Mouse (Mus musculus) heart, postnatal 25 days (tissue): ENCODE data around the gene Lipc. TPM values are rescaled to one million over a fixed set of nuclear protein-coding genes. Genes with fewer than 3 reads are reported as not detected.

Experiments
- DNase-seq: peaks from one replicate; pipeline ENCODE4 v3.0.0; 2022; ENCODE audit warnings: low spot score
- intact Hi-C: fragments of 180-260 bp; cut with DNase I; formaldehyde crosslinking; loops from one replicate; pipeline ENCODE4 v1.15.1; 2025
- microRNA-seq: library from miRNA; unstranded; fragments of <30 nt; microRNA quantifications from one replicate; pipeline ENCODE4 v1.2.0, GENCODE M21; 2022
- total RNA-seq, 2 experiments: library from RNA; stranded (reverse); gene quantifications; 2 replicates each; pipeline ENCODE4 v1.2.3; 2021

The Lipc gene
- total RNA-seq, 2 experiments from 2014 or later = 0.31 TPM; not detected in 1

- no peak for DNase-seq
- intact Hi-C loops = no loop called here
Observed at GRCm38 (mm10) chr9:70790621-70791020, 161.4 kb downstream of the Lipc start.

GRCm38 (mm10) chr9:70788705-70789104 is 163.3 kb downstream of the Lipc start:
- intact Hi-C loops = no loop called here
- no peak for DNase-seq

- intact Hi-C loops = no loop called here
- no peak for DNase-seq
Observed at GRCm38 (mm10) chr9:70782191-70782590, 169.8 kb downstream of the Lipc start.

- intact Hi-C loops = no loop called here
- DNase-seq = no peak
Observed at GRCm38 (mm10) chr9:70775517-70775916, 176.5 kb downstream of the Lipc start.

GRCm38 (mm10) chr9:70760974-70761373 is 191.1 kb downstream of the Lipc start:
- intact Hi-C loops = no loop called here
- no peak for DNase-seq

GRCm38 (mm10) chr9:70751504-70752222 is 200.4 kb downstream of the Lipc start:
- intact Hi-C loops = no loop called here

More at GRCm38 (mm10) chr9:70751504-70752222, 200.4 kb downstream of the Lipc start:
- DNase-seq = no peak

Small RNAs within 50 kb of the gene (microRNA-seq; reads per million reads assigned to microRNA genes)
- not detected for gene Gm25149

Other genes starting within 250 kb of the Lipc start
- under 1 TPM in 1 of 2 experiments, not detected in 1; 0.31 TPM for gene Aqp9, start 216.5 kb upstream of the Lipc start, total RNA-seq